Mouse (Mus musculus) brain, embryonic 14.5 days (tissue): ENCODE measurements at regions not wholly inside any gene's neighbourhood (a gene's known extent, or its start where the extent isn't known, plus 50 kb on each side); places are given as distances from the start of the nearest gene placed in this dataset.

Source experiments
- CTCF ChIP-seq: fragments of 200-500 bp; IDR thresholded peaks from 2 replicates; pipeline ENCODE4 v1.5.1; 2012; ENCODE audit warnings: inconsistent platforms, mild to moderate bottlenecking, moderate library complexity, borderline replicate concordance; ENCODE audit not compliant: insufficient read depth, insufficient read length; ENCODE audit errors: extremely low read depth
- POLR2A ChIP-seq: fragments of 200-500 bp; IDR thresholded peaks from 2 replicates; pipeline ENCODE4 v1.6.1; 2012; ENCODE audit warnings: mild to moderate bottlenecking, inconsistent platforms, borderline replicate concordance; ENCODE audit not compliant: poor library complexity, insufficient read depth, insufficient read length, severe bottlenecking; ENCODE audit errors: extremely low read depth

- TF ChIP-seq POLR2A (no peak), CTCF (no peak)
Observed at GRCm38 (mm10) chr3:9148605-9149004, 461.3 kb downstream of the Zfp704 start.
